Mouse (Mus musculus) ES-E14 (cell line): ENCODE measurements around the gene Galnt3.

Experiments used
- HCFC1 ChIP-seq: IDR thresholded peaks from 2 replicates; pipeline ENCODE4 v1.6.1; 2012; ENCODE audit warnings: low read length, inconsistent platforms, borderline replicate concordance; ENCODE audit not compliant: insufficient read depth
- MAFK ChIP-seq: IDR thresholded peaks from 2 replicates; pipeline ENCODE4 v1.6.1; 2014; ENCODE audit warnings: mild to moderate bottlenecking, low read depth, low read length, inconsistent platforms; ENCODE audit not compliant: insufficient read depth
- ZNF384 ChIP-seq: IDR thresholded peaks from 2 replicates; pipeline ENCODE4 v1.6.1; 2012; ENCODE audit warnings: low read depth, low read length, inconsistent platforms

GRCm38 (mm10) chr2:66126936-66127335, 2.1 kb upstream of the Galnt3 start:
- TF ChIP-seq ZNF384 (no peak), HCFC1 (no peak), MAFK (no peak)
